Mouse (Mus musculus): ENCODE measurements around the gene Hoxa9.

The Hoxa9 gene

GRCm38 (mm10) chr6:52216691-52217458 is 14.0 kb downstream of the Hoxa9 start:
- no peak for DNase-seq (ENCODE audit: low read depth, low spot score)

- no peak for DNase-seq (ENCODE audit: low read depth, low spot score)
Observed at GRCm38 (mm10) chr6:52215771-52216535, 14.9 kb downstream of the Hoxa9 start.

- no peak for DNase-seq (ENCODE audit: low read depth, low spot score)
Observed at GRCm38 (mm10) chr6:52215070-52215469, 15.8 kb downstream of the Hoxa9 start.

GRCm38 (mm10) chr6:52214271-52214670 is 16.6 kb downstream of the Hoxa9 start:
- DNase-seq (ENCODE audit: low read depth, low spot score) = no peak

GRCm38 (mm10) chr6:52213119-52213986 is 17.5 kb downstream of the Hoxa9 start, which contains the start of the genes Hoxa3 and Gm28308:
Gene Hoxa3, minus strand, starts transcription at chr6:52213336.
Gene Gm28308, minus strand, starts transcription at chr6:52213339.
- no peak for DNase-seq (ENCODE audit: low read depth, low spot score)

- no peak for DNase-seq (ENCODE audit: low read depth, low spot score)
Observed at GRCm38 (mm10) chr6:52212556-52213118, 18.3 kb downstream of the Hoxa9 start.

- no peak for DNase-seq (ENCODE audit: low read depth, low spot score)
Observed at GRCm38 (mm10) chr6:52211961-52212360, 18.9 kb downstream of the Hoxa9 start.

GRCm38 (mm10) chr6:52211170-52211935 is 19.5 kb downstream of the Hoxa9 start:
- no peak for DNase-seq (ENCODE audit: low read depth, low spot score)

- no peak for DNase-seq (ENCODE audit: low read depth, low spot score)
Observed at GRCm38 (mm10) chr6:52209685-52210046, 21.2 kb downstream of the Hoxa9 start.

- DNase-seq (ENCODE audit: low read depth, low spot score) = no peak
Observed at GRCm38 (mm10) chr6:52208868-52209684, 21.8 kb downstream of the Hoxa9 start.

- DNase-seq (ENCODE audit: low read depth, low spot score) = no peak
Observed at GRCm38 (mm10) chr6:52208072-52208867, 22.6 kb downstream of the Hoxa9 start, which contains the start of gene Hoxa6. Gene Hoxa6, minus strand, starts transcription at chr6:52208722.

GRCm38 (mm10) chr6:52207684-52207976 is 23.3 kb downstream of the Hoxa9 start:
- DNase-seq (ENCODE audit: low read depth, low spot score) = no peak

GRCm38 (mm10) chr6:52206882-52207683 is 23.8 kb downstream of the Hoxa9 start:
- DNase-seq (ENCODE audit: low read depth, low spot score) = no peak

GRCm38 (mm10) chr6:52205638-52206621 is 25.0 kb downstream of the Hoxa9 start:
- no peak for DNase-seq (ENCODE audit: low read depth, low spot score)

- no peak for DNase-seq (ENCODE audit: low read depth, low spot score)
Observed at GRCm38 (mm10) chr6:52205221-52205620, 25.7 kb downstream of the Hoxa9 start.

- DNase-seq (ENCODE audit: low read depth, low spot score) = no peak
Observed at GRCm38 (mm10) chr6:52204050-52204752, 26.7 kb downstream of the Hoxa9 start, which contains the start of gene Hoxa5. Gene Hoxa5, minus strand, starts transcription at chr6:52204587.
